Mouse (Mus musculus) liver, embryonic 11.5 days (tissue): Measurements from ENCODE around the gene Fbxo21. TPM values are rescaled to one million over a fixed set of nuclear protein-coding genes. Genes with fewer than 3 reads are reported as not detected.

Source experiments
- ATAC-seq: fragments of 200-750 bp; cut with Nextera tagmentation; replicated peaks from 2 replicates; pipeline ENCODE4 v1.8.0; 2017; ENCODE audit warnings: moderate number of reproducible peaks, mild to moderate bottlenecking, moderate TSS enrichment, moderate library complexity; ENCODE audit not compliant: low FRiP score
- DNase-seq: peaks from one replicate; pipeline ENCODE4 v3.0.0-alpha.2; 2017; ENCODE audit warnings: low spot score
- H3K27ac ChIP-seq: fragments of 300-500 bp; sonication (generic); 2 replicates; pipeline ENCODE4 v1.5.1; 2014; ENCODE audit warnings: mild to moderate bottlenecking, low read depth, low read length, control low read depth
- H3K27me3 ChIP-seq: fragments of 300-500 bp; sonication (generic); replicated peaks from 2 replicates; pipeline ENCODE4 v1.6.1; 2014; ENCODE audit warnings: low read length, mixed read lengths; ENCODE audit not compliant: control insufficient read depth, insufficient read depth
- H3K36me3 ChIP-seq: fragments of 300-500 bp; sonication (generic); 2 replicates; pipeline ENCODE4 v1.6.1; 2014; ENCODE audit warnings: mild to moderate bottlenecking, low read length, moderate library complexity, mixed read lengths; ENCODE audit not compliant: control insufficient read depth, insufficient read depth
- H3K4me1 ChIP-seq: fragments of 300-500 bp; sonication (generic); replicated peaks from 2 replicates; pipeline ENCODE4 v1.6.1; 2014; ENCODE audit warnings: low read length, mixed read lengths; ENCODE audit not compliant: control insufficient read depth, insufficient read depth
- H3K4me2 ChIP-seq: fragments of 300-500 bp; sonication (generic); 2 replicates; pipeline ENCODE4 v1.6.1; 2014; ENCODE audit warnings: mild to moderate bottlenecking, control low read depth, moderate library complexity
- H3K4me3 ChIP-seq: fragments of 300-500 bp; sonication (generic); 2 replicates; pipeline ENCODE4 v1.5.1; 2014; ENCODE audit warnings: low read depth, low read length, control low read depth
- H3K9ac ChIP-seq: fragments of 300-500 bp; sonication (generic); 2 replicates; pipeline ENCODE4 v1.6.1; 2014; ENCODE audit warnings: low read depth, low read length, control low read depth
- H3K9me3 ChIP-seq: fragments of 300-500 bp; sonication (generic); 2 replicates; pipeline ENCODE4 v1.6.1; 2016; ENCODE audit warnings: low read length, inconsistent platforms, mixed read lengths; ENCODE audit not compliant: control insufficient read depth
- WGBS: fragments of 180-500 bp; shearing (Covaris S2); extraction: QIAGEN DNeasy Blood & Tissue Kit; methylation state at CpG from one replicate; pipeline ENCODE4 v1.1.7; 2014; 5-methylcytosine and 5-hydroxymethylcytosine counted together
- polyA plus RNA-seq: library from polyadenylated mRNA; unstranded; fragments of >200 nt; fragmentation: Nextera tagmentation; extraction: Ambion mirVana; gene quantifications from 2 replicates; pipeline ENCODE4 v1.2.1, GENCODE M21; 2014

The Fbxo21 gene
- polyA plus RNA-seq, 1 experiment from 2014 or later: 44.8 TPM

DNA sequence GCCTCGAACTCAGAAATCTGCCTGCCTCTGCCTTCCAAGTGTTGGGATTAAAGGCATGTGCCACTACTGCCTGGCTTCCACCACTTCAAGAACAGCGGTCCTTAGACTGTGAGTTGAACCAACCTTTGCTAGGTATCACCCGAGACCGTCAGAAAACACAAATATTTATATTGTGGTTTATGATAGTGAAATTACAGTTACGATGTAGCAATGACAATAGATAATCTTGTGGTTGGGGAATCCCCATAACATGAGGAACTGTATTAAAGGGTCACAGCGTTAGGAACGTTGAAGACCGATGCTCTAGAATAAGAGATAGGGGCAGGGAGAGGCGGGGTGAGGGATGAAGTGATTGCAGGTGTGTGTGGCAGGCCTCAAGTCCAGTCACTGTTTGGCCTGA is 68.9 kb downstream of the Fbxo21 start:
- Histone ChIP-seq H3K4me2 (no peak overlapping the region), H3K27ac (no peak overlapping the region), H3K27me3 (no peaks in the 10 kb centered on the region), H3K4me3 (no peak overlapping the region), H3K9me3 (no peaks in the 10 kb centered on the region), H3K36me3 (no peaks in the 10 kb centered on the region), H3K9ac (no peak overlapping the region), H3K4me1 (no peaks in the 10 kb centered on the region)
- 80% methylated on average over 9 of the region's 9 CpGs for WGBS
- no peak for ATAC-seq
- no peak for DNase-seq

DNA sequence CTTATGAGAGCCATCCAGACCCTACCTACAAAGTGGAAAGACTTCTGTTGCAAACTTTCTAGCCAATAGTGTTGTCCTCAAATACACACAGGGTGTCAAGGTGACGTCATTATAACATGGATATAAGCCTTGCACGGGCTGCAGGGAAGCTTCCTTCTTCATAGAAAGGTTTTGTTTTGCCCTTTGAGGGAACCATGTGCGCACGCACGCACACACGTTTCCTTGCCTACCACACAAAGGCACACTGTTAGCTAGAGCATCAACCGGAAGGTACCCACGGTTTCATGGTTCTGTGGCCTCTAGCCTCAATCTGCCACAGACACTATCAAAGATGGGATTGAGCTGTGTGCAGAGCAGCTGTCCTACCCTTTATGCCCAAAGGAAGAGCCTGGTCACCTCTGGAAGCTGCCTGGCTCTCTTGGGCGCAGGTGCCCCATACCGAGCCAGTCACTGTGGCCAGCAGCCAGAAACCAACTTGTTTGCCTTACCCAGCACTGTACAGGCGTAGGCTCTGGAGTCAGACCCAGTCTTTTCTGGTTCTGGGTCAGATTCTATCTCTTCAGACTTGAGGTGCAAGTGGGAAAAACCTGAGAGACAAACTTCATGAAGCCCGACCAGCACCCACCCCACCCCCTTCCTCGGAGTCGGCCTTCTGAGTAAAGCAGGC is 70.7 kb downstream of the Fbxo21 start:
- H3K27me3 ChIP-seq: no peaks in the 10 kb centered on the region
- no peak overlapping the region for H3K9ac ChIP-seq
- no peak overlapping the region for H3K4me2 ChIP-seq
- no peak overlapping the region for H3K27ac ChIP-seq
- ATAC-seq: no peak
- H3K4me3 ChIP-seq: no peak overlapping the region
- 87% methylated on average over 14 of the region's 14 CpGs for WGBS
- H3K9me3 ChIP-seq: no peaks in the 10 kb centered on the region
- no peaks in the 10 kb centered on the region for H3K36me3 ChIP-seq
- H3K4me1 ChIP-seq: no peaks in the 10 kb centered on the region
- DNase-seq: no peak

DNA sequence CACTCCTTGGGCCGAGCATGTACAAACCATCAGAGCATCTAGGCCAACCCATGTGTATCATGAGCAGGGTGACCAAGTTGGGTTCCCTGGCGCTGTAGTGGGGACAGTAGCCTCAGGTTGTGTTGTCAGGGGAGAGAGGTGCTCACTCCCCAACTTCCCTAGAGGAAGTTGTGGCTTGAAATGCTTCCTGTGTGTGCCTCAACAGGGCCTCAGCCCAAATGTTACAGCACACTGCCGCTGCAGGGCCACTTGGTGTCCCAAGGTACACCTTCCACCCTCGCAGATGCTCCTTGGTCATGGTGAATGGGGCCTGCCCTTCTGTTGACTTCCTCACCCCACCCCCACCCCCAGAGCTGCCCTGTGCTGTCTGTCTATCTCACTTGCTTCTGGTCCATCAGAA is 71.9 kb downstream of the Fbxo21 start:
- Histone ChIP-seq H3K9me3 (no peaks in the 10 kb centered on the region), H3K9ac (no peak overlapping the region), H3K36me3 (no peaks in the 10 kb centered on the region), H3K27me3 (no peaks in the 10 kb centered on the region), H3K4me1 (no peaks in the 10 kb centered on the region), H3K4me3 (no peak overlapping the region), H3K4me2 (no peak overlapping the region), H3K27ac (no peak overlapping the region)
- DNase-seq: no peak
- 41% methylated on average over 4 of the region's 4 CpGs for WGBS
- no peak for ATAC-seq

DNA sequence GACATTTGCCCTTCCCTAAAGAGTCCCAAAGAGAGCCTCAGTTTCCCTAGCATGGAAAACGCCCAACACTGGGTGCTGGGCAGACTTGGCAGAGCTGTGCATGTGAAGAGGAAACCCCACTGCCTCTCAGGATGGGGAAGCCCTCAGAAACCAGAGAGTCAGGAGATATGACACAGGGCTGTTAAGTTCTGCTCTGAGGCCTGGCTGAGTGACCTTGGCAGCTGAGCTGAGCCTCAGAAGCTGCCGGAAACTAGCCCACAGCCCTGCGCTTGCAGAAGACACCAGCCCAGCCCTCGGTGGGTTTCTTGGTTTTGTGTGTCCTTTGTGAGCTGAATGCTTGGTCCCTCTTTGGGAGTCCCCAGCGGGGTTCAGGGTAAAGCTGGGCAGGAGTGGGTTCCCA is 72.4 kb downstream of the Fbxo21 start:
- DNase-seq: no peak
- no peak overlapping the region for H3K9ac ChIP-seq
- H3K9me3 ChIP-seq: no peaks in the 10 kb centered on the region
- H3K36me3 ChIP-seq: no peaks in the 10 kb centered on the region
- H3K27ac ChIP-seq: no peak overlapping the region
- 55% methylated on average over 5 of the region's 5 CpGs for WGBS
- H3K4me2 ChIP-seq: no peak overlapping the region
- no peak overlapping the region for H3K4me3 ChIP-seq
- no peaks in the 10 kb centered on the region for H3K27me3 ChIP-seq
- no peaks in the 10 kb centered on the region for H3K4me1 ChIP-seq
- ATAC-seq: no peak

DNA sequence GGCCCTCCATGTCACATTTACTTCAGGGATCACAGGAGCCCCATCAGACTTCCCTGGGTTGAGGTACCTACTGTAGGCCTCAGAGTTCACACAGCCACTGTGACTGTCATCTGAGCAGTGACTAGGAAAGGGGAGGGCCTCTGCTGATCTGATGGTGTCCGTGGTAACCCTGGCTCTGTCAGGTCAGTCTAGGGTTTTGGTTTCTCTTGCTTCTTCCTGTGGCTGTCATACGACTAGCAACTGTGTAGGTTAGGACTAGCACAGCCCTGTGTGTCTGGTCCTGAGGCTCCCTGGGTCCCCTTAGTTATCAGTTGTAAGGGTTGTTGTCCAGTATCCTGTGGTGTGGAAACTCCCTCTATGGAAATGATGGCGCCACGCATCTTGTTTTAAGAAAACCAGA is 74.2 kb downstream of the Fbxo21 start:
- no peak overlapping the region for H3K9ac ChIP-seq
- no peaks in the 10 kb centered on the region; the same call in 1 of the 2 replicates for H3K27me3 ChIP-seq
- peak; percentile 47 for ATAC-seq
- no peak overlapping the region for H3K4me2 ChIP-seq
- no peak overlapping the region for H3K4me3 ChIP-seq
- no peaks in the 10 kb centered on the region for H3K9me3 ChIP-seq
- no peak overlapping the region for H3K27ac ChIP-seq
- 57% methylated on average over 4 of the region's 4 CpGs for WGBS
- H3K4me1 ChIP-seq: no peaks in the 10 kb centered on the region
- H3K36me3 ChIP-seq: no peaks in the 10 kb centered on the region
- DNase-seq: no peak

DNA sequence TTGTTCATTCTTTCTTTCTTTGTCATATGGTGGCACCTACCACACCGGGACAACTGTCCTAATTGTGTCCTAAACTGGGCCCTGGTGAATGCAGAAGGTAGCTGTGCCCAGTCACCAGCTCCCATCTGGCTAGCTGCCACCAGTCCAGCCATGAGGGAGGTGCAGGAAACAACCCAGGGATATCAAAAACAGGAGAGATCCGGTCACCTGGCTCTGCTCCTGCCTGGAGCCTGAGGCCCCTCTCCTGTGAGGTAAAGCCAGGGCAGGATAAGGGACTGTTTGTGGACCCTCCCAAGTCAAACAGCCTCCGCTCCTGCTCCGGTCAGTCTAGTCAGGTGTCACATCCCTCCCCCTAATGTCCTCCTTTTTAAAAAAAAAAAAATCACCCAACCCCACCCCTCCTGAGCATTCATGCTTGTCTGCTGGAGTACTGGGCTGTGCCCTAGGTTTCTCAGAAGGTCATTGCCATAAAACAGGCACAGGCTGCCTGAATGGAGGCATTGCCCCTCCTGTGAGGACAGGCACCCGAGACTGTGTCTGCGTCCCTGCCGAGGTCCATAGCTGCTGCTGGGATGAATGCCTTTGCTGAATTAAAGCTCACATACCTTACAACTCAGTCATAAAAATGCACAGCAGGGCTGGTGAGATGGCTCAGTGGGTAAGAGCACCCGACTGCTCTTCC is 75.6 kb downstream of the Fbxo21 start:
- no peak for ATAC-seq
- no peaks in the 10 kb centered on the region for H3K36me3 ChIP-seq
- H3K9ac ChIP-seq: no peak overlapping the region
- 70% methylated on average over 8 of the region's 8 CpGs for WGBS
- no peak overlapping the region for H3K4me3 ChIP-seq
- no peak overlapping the region for H3K4me2 ChIP-seq
- no peaks in the 10 kb centered on the region; the same call in 1 of the 2 replicates for H3K27me3 ChIP-seq
- no peak for DNase-seq
- H3K4me1 ChIP-seq: no peaks in the 10 kb centered on the region; the same call in 1 of the 2 replicates
- no peaks in the 10 kb centered on the region for H3K9me3 ChIP-seq
- H3K27ac ChIP-seq: no peak overlapping the region

DNA sequence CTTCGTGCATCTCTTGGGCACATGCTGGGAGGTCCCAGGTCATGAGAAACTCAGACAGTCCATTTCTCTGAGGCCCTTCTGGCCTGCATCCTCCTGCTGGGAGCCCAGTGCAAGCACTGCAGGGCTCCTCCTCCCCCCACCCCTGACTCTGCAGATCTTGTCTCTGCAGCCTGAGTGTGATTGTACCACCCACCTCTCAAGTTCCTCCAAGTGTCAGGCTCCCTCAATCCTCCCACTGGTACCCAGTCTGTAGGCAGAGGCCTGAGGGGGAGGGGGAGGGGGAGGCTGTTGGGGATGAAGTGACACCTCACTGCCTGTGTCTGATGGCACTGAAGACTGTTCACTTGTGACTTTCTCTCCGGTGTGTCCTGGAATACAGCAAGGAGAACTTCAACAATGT is 76.7 kb downstream of the Fbxo21 start:
- H3K4me3 ChIP-seq: no peak overlapping the region
- no peaks in the 10 kb centered on the region; the same call in 1 of the 2 replicates for H3K27me3 ChIP-seq
- WGBS: 98% methylated on average over 2 of the region's 2 CpGs
- H3K4me2 ChIP-seq: no peak overlapping the region
- no peaks in the 10 kb centered on the region for H3K36me3 ChIP-seq
- H3K27ac ChIP-seq: no peak overlapping the region
- DNase-seq: no peak
- no peak for ATAC-seq
- H3K9ac ChIP-seq: no peak overlapping the region
- H3K4me1 ChIP-seq: no peaks in the 10 kb centered on the region; the same call in 1 of the 2 replicates
- no peaks in the 10 kb centered on the region for H3K9me3 ChIP-seq

DNA sequence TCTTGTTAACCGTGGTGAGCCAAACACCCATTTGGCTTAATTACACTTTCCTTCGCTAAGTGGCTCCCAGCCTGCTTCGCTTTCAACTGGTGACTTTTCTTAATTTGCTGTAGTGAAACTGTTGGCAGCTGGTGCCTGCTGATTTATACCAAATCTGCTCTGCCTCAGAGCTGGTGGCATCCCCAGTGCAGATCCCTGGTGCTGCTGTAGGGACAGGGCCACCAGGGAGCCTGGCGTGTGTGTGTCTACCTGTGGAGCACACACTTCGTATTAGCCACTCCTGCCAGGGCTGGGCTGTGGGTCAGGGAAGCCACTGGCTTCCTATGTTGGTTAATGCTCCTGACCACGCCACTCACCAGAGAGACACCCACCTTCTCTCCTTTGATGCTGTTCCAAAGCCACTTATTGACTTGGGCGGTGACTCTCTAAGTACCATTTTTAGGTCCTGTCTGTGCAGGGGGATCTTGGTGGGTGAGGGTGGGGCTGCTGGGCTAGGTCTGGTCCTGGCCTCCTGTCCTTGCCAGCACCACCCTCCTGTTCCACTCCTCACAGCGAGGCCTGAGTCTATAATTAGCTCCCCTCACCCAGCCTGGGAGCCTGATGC is 81.1 kb downstream of the Fbxo21 start:
- Histone ChIP-seq H3K4me3 (no peak overlapping the region), H3K9me3 (no peaks in the 10 kb centered on the region), H3K4me1 (peaks cover 3% of the 10 kb centered on the region; the same call in 1 of the 2 replicates), H3K27ac (no peak overlapping the region), H3K9ac (no peak overlapping the region), H3K27me3 (no peaks in the 10 kb centered on the region; the same call in 1 of the 2 replicates), H3K36me3 (no peaks in the 10 kb centered on the region), H3K4me2 (no peak overlapping the region)
- WGBS: 47% methylated on average over 8 of the region's 8 CpGs
- no peak for ATAC-seq
- no peak for DNase-seq
